Mouse (Mus musculus): ENCODE measurements at regions not wholly inside any gene's neighbourhood (a gene's known extent, or its start where the extent isn't known, plus 50 kb on each side); places are given as distances from the start of the nearest gene placed in this dataset.
"Not testable (repeated sequence)": the region's sequence is repeated elsewhere in the genome, so short reads cannot be mapped to it uniquely, and the experiment has no call there.

DNA sequence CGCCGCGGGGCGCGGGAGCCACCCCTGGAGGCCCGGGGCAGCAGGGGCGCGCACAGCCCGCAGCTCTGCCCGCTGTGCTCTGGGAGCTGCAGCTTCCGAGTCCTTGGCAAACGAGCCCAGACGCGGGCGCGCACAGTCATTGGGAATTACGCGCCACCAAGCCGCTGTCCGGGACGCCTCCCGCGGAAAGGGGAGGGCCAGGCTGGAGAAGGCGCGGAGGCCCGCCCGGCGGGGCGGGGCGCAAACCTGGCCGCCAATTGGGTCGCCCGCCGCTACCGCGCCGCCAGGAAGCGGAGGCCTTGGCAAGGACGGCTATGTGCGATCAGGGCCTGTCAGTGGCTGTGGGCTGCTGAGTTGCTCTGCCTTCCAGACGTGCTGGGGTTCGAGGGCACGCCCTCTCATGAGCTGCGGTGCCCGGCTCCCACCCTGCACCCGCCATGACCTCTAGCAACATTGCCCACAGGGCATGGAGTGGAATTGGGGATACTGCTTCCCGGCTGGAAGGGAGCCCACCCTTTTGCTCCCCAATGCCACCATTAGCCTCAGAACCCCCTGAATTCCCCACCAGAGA is 739.1 kb upstream of the Ywhaq start:
- peak; percentile 2 for DNase-seq (ENCODE audit: low spot score)

DNA sequence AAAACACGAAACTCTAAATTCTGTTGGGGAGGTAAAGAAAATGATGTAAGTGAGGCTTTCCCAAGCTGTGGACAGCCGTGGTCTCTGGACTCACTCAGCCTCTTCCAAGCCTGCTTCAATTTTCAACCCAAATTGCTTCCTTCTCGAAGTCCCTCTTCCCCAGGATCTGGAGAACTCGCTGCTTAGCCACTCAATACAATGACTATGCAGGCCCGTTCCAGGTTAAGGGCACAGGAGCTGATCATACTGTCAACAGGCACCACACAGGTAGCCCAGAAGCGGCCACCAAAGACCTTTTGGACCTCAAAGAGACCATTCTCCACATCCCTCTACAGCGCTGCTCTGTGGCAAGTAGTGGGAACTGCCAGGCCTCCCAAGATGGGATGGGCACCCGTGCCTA is 737.9 kb upstream of the Ywhaq start:
- not testable (repeated sequence) for DNase-seq (ENCODE audit: low spot score)

Measured in ovary, postnatal 14 days (tissue).